Mouse (Mus musculus) embryonic facial prominence, embryonic 11.5 days (tissue): ENCODE data around the gene Ppp6r3. TPM values are rescaled to one million over a fixed set of nuclear protein-coding genes. Genes with fewer than 3 reads are reported as not detected.
A peak's percentile ranks its signal among the peaks of the same experiment; 100 is the strongest.

Experiments
- ATAC-seq: fragments of 200-750 bp; cut with Nextera tagmentation; replicated peaks from 2 replicates; pipeline ENCODE4 v1.8.0; 2017; ENCODE audit warnings: low read depth; ENCODE audit not compliant: insufficient number of reproducible peaks, low FRiP score, low TSS enrichment
- DNase-seq: peaks from one replicate; pipeline ENCODE4 v3.0.0-alpha.2; 2015; ENCODE audit warnings: low spot score
- H3K27ac ChIP-seq: fragments of 300-500 bp; sonication (generic); replicated peaks from 2 replicates; pipeline ENCODE4 v1.5.1; 2014; ENCODE audit warnings: mild to moderate bottlenecking, low read depth, low read length, control low read depth
- H3K27me3 ChIP-seq: fragments of 300-500 bp; sonication (generic); 2 replicates; pipeline ENCODE4 v1.6.1; 2014; ENCODE audit warnings: mild to moderate bottlenecking, low read length, moderate library complexity, mixed read lengths; ENCODE audit not compliant: control insufficient read depth, insufficient read depth
- H3K36me3 ChIP-seq: fragments of 300-500 bp; sonication (generic); replicated peaks from 2 replicates; pipeline ENCODE4 v1.6.1; 2014; ENCODE audit warnings: low read depth, mild to moderate bottlenecking, low read length, moderate library complexity, mixed read lengths; ENCODE audit not compliant: control insufficient read depth, insufficient read depth
- H3K4me1 ChIP-seq: fragments of 300-500 bp; sonication (generic); 2 replicates; pipeline ENCODE4 v1.6.1; 2014; ENCODE audit warnings: low read length, mixed read lengths; ENCODE audit not compliant: control insufficient read depth, insufficient read depth
- H3K4me2 ChIP-seq: fragments of 300-500 bp; sonication (generic); 2 replicates; pipeline ENCODE4 v1.6.1; 2014; ENCODE audit warnings: low read depth, mild to moderate bottlenecking, control low read depth, low read length, moderate library complexity
- H3K4me3 ChIP-seq: fragments of 300-500 bp; sonication (generic); 2 replicates; pipeline ENCODE4 v1.5.1; 2014; ENCODE audit warnings: low read depth, low read length, control low read depth
- H3K9ac ChIP-seq: fragments of 300-500 bp; sonication (generic); replicated peaks from 2 replicates; pipeline ENCODE4 v1.6.1; 2014; ENCODE audit warnings: mild to moderate bottlenecking, control low read depth, low read length
- H3K9me3 ChIP-seq: fragments of 300-500 bp; sonication (generic); replicated peaks from 2 replicates; pipeline ENCODE4 v1.6.1; 2016; ENCODE audit warnings: mild to moderate bottlenecking, low read length, inconsistent platforms, mixed read lengths; ENCODE audit not compliant: control insufficient read depth
- WGBS: fragments of 180-500 bp; shearing (Covaris S2); extraction: QIAGEN DNeasy Blood & Tissue Kit; methylation state at CpG from one replicate; pipeline ENCODE4 v1.1.7; 2014; 5-methylcytosine and 5-hydroxymethylcytosine counted together
- polyA plus RNA-seq: library from polyadenylated mRNA; unstranded; fragments of >200 nt; fragmentation: Nextera tagmentation; extraction: Ambion mirVana; gene quantifications from 2 replicates; pipeline ENCODE4 v1.2.1, GENCODE M21; 2014

The Ppp6r3 gene
- 72.2 and 83.2 TPM in 2 replicates for polyA plus RNA-seq

DNA sequence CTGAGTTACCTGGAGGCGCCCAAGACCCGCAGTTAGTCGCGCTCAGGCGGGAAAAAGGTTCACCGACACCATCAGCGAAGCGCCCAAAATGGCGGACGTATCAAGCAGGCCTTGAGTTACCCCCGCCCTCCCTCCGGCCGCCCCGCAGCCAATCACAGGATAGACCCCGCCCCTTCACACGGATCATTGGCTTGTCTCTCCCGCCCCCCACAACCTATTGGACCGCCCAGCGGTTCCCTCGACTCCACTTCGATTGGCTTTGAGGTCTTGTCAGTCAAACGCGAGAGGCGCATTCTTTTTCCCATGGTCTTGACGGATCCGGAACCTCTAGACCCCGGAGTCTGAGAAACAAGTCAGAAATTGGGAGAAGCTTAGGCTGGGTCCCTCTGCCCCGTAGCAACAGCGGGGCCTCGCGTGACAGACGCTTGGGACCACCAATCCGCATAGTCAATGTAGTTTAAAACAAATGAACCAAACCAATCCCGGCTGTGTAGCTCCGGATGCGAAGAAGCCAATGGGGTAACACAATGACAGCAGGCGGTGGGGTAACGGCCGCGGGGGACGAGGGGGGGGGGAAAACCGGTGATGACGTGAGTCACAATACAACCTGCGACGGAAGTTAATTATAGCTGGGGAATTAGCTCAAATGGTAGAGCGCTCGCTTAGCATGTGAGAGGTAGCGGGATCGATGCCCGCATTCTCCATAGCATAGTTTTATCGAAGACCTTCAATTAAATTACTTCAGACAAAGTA is at the start of gene Ppp6r3:
Ppp6r3 (minus strand) TSS at position 118 of the 753 bp plus-strand sequence.
- under 1% methylated on average over 46 of the region's 51 CpGs for WGBS
- Histone ChIP-seq H3K4me1 (no peaks in the 10 kb centered on the region), H3K9me3 (no peaks in the 10 kb centered on the region), H3K27ac (peak within 1 kb of the TSS; percentile 91), H3K36me3 (no peaks in the 10 kb centered on the region), H3K4me2 (peak within 1 kb of the TSS; percentile 48), H3K27me3 (no peaks in the 10 kb centered on the region), H3K9ac (peak within 1 kb of the TSS; percentile 89), H3K4me3 (peak within 1 kb of the TSS; percentile 81)
- ATAC-seq (peak; percentile 97), DNase-seq (peak; percentile 100)

DNA sequence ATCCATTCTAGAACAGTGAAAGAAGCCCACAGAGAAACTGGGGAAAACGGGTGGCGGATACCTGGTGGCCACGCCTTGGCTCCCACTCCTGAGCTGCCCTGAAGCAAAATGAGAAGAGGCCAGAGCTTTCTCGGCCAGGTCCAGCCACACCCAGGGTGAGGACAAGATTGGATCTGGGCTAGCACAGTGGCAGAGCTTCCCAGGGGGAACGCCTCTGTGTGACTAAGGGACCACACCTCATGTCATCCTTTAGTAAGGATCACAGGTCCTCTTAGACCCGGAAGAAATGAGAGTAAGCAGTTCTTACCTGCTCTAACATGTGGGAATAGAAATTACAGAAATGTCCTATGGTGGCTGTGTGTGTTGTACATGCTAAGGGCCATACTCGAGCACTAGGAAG is 49.6 kb upstream of the Ppp6r3 start:
- H3K36me3 ChIP-seq, result peaks cover 28% of the 10 kb centered on the region
- no peak overlapping the region for H3K9ac ChIP-seq
- ATAC-seq, result no peak
- DNase-seq, result no peak
- 88% methylated on average over 7 of the region's 7 CpGs for WGBS
- no peak overlapping the region for H3K4me3 ChIP-seq
- no peaks in the 10 kb centered on the region for H3K27me3 ChIP-seq
- no peaks in the 10 kb centered on the region for H3K9me3 ChIP-seq
- H3K4me2 ChIP-seq, result no peak overlapping the region
- no peaks in the 10 kb centered on the region for H3K4me1 ChIP-seq
- H3K27ac ChIP-seq, result no peak overlapping the region

DNA sequence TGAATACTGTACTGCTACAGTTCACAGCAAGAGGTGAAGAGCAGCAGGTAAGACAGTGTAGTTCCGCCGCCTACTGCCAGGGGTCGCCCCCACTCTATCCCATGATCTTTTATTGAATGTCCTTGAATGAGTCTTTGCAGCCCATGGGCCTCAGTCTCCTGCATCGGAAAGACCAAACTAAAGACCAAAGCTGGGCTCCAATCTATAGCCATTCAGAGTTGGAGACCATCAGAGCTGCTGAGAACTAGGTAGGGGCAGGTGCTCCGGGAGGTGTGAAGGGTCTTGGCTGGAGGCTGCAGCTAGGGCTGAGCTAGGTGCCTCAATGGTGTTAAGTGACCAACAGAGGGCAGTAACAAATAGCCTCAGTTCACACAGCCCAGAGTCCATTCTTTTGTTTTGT is 48.3 kb upstream of the Ppp6r3 start:
- H3K9ac ChIP-seq, result no peak overlapping the region
- H3K4me2 ChIP-seq, result no peak overlapping the region
- 71% methylated on average over 5 of the region's 5 CpGs for WGBS
- H3K36me3 ChIP-seq, result peaks cover 32% of the 10 kb centered on the region
- no peak overlapping the region for H3K4me3 ChIP-seq
- ATAC-seq (0 out of 2 replicates have a peak, but pooled peaks have one; percentile 40), DNase-seq (peak; percentile 65)
- no peaks in the 10 kb centered on the region for H3K9me3 ChIP-seq
- H3K27ac ChIP-seq, result no peak overlapping the region
- no peaks in the 10 kb centered on the region for H3K27me3 ChIP-seq
- H3K4me1 ChIP-seq, result no peaks in the 10 kb centered on the region

DNA sequence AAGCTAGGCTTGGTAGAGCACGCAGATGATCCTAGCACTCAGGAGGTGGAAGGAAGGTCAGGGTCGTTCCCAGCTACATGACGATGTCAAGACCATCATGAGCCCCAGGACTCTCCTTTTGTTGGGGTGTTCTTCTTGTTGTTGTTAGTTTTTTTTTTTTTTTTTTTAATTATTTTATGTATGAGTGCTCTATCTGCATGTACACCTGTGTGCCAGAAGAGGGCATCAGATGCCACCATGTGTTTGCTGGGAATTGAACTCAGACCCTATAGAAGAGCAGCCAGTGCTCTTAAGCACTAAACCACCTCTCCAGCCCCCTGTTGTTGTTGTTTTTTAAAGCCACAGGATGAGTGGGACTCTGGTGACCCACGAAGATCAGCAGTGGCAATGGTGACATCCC is 47.7 kb upstream of the Ppp6r3 start:
- no peak overlapping the region for H3K27ac ChIP-seq
- ATAC-seq, result no peak
- H3K4me2 ChIP-seq, result no peak overlapping the region
- H3K9ac ChIP-seq, result no peak overlapping the region
- WGBS, result 91% methylated on average over 4 of the region's 4 CpGs
- no peaks in the 10 kb centered on the region for H3K9me3 ChIP-seq
- no peak overlapping the region for H3K4me3 ChIP-seq
- no peaks in the 10 kb centered on the region for H3K27me3 ChIP-seq
- DNase-seq, result no peak
- H3K4me1 ChIP-seq, result no peaks in the 10 kb centered on the region
- peaks cover 32% of the 10 kb centered on the region for H3K36me3 ChIP-seq

DNA sequence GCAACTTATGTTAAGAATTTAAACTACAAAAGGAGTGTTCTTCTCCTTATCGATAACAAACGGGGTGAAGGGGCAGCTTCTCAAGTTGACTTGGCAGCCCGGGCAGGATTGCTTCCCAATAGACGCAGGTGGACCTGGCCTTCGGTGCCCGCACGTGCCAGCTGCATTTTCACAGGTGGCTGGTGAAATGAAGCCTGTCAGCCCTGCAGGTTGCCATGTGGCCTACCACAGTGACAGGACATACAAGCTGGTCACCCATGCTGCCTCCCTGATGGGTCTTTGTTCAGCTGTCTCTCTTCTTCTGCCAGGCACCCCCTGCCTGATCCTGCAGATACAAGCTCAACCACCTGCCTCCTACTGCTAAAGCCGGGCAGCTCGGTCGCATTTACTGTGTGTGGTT is 45.3 kb upstream of the Ppp6r3 start:
- Histone ChIP-seq H3K4me3 (no peak overlapping the region), H3K9me3 (no peaks in the 10 kb centered on the region), H3K27me3 (no peaks in the 10 kb centered on the region), H3K27ac (no peak overlapping the region), H3K36me3 (peaks cover 29% of the 10 kb centered on the region), H3K9ac (no peak overlapping the region), H3K4me2 (no peak overlapping the region), H3K4me1 (no peaks in the 10 kb centered on the region)
- ATAC-seq, result no peak
- DNase-seq, result no peak
- 97% methylated on average over 10 of the region's 10 CpGs for WGBS

DNA sequence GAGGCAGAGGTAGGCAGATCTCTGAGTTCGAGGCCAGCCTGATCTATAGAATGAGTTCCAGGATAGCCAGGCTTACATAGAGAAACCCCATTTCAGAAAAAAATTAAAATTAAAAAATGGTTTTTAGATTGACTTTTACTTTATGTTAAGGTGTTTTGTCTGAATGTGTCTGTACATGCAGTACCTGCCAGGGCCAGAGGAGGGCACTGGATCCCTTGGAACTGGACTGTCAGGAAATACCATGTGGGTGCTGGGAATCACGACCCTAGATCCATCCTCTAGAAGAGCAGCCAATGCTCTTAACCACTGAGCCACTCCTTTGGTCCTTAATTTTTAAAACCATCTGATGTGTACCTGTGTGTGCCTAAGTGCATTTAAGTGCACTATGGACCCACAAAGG is 43.8 kb upstream of the Ppp6r3 start:
- WGBS, result 82% methylated on average over 2 of the region's 2 CpGs
- no peak overlapping the region for H3K4me2 ChIP-seq
- ATAC-seq, result no peak
- peaks cover 29% of the 10 kb centered on the region for H3K36me3 ChIP-seq
- no peaks in the 10 kb centered on the region for H3K4me1 ChIP-seq
- no peaks in the 10 kb centered on the region for H3K9me3 ChIP-seq
- no peak for DNase-seq
- no peaks in the 10 kb centered on the region for H3K27me3 ChIP-seq
- H3K9ac ChIP-seq, result no peak overlapping the region
- H3K27ac ChIP-seq, result no peak overlapping the region
- no peak overlapping the region for H3K4me3 ChIP-seq

DNA sequence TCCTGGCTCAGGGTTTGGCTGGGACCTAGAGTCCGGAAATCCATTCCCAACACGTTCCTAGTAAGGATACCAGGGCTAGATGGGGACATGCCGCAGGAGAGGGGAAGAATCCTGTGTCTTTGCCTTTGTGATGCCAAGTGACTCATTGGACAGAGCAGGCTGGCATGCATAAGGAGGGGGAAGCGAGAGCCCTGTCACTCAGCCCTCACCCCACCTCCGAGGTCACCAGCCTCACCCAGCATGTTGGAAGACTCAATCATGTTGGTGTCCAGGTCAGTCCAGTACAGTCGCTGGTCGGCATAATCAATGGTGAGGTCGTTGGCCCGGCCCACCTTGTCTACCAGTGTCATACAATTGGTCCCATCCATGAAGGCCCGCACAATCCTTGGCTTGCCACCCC is 38.4 kb upstream of the Ppp6r3 start:
- H3K36me3 ChIP-seq, result peaks cover 5% of the 10 kb centered on the region
- H3K9ac ChIP-seq, result no peak overlapping the region
- H3K27ac ChIP-seq, result no peak overlapping the region
- 91% methylated on average over 10 of the region's 10 CpGs for WGBS
- H3K27me3 ChIP-seq, result no peaks in the 10 kb centered on the region
- no peaks in the 10 kb centered on the region for H3K9me3 ChIP-seq
- no peak overlapping the region for H3K4me3 ChIP-seq
- no peaks in the 10 kb centered on the region for H3K4me1 ChIP-seq
- ATAC-seq (no peak), DNase-seq (no peak)
- no peak overlapping the region for H3K4me2 ChIP-seq

DNA sequence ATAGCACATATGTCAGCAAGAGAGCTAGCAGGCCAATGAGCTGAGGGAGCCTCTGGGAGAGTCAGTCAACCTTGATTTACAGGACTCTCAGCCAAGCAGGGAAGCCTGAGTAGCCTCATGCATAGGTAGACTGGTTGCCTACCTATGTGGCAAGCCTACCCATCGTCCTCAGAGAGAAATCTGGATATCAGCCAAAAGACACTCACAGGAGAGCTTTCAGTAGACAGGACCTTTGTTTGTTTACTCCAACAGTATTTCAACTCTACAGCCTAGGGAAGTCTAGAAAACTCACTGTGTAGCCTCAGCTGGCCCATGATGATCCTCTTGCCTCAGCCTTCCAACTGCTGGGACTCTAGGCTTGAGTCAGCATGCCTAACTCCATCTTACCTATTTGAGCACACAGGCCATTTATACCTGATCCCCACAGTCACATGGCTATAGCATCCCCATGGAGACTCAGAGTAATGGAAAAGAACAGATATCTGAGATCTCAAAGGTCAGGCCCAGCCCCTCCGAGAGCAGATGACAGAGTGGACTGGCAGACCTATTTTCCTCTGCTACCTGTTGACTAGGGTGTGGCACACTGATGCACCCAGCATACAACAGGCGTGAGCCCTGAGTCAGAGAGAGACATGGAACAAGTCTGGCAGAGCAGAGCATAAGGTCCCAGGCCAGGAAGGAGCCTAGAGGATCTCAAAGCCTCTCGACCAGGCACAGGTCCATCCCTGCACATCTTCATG is 37.2 kb upstream of the Ppp6r3 start:
- no peak overlapping the region for H3K4me2 ChIP-seq
- H3K27me3 ChIP-seq, result no peaks in the 10 kb centered on the region
- no peak overlapping the region for H3K4me3 ChIP-seq
- H3K36me3 ChIP-seq, result peaks cover 5% of the 10 kb centered on the region
- no peak overlapping the region for H3K27ac ChIP-seq
- H3K9ac ChIP-seq, result no peak overlapping the region
- no peak for ATAC-seq
- WGBS, result 90% methylated on average over 4 of the region's 4 CpGs
- DNase-seq, result no peak
- no peaks in the 10 kb centered on the region for H3K4me1 ChIP-seq
- no peaks in the 10 kb centered on the region for H3K9me3 ChIP-seq
